Mouse (Mus musculus) forebrain, postnatal 0 days (tissue): Measurements from ENCODE around the gene Pcp4. TPM values are rescaled to one million over a fixed set of nuclear protein-coding genes. Genes with fewer than 3 reads are reported as not detected.

ENCODE experiments used
- ATAC-seq: fragments of 200-750 bp; cut with Nextera tagmentation; 2 replicates; pipeline ENCODE4 v1.8.0; 2017; ENCODE audit warnings: mild to moderate bottlenecking, moderate library complexity
- DNase-seq: peaks from one replicate; pipeline ENCODE4 v3.0.0-alpha.2; 2015
- H3K27ac ChIP-seq: fragments of 300-500 bp; sonication (generic); 2 replicates; pipeline ENCODE4 v1.5.1; 2014; ENCODE audit warnings: low read depth, mild to moderate bottlenecking, antibody characterized with exemption, low read length, moderate library complexity, mixed read lengths
- H3K27me3 ChIP-seq: fragments of 300-500 bp; sonication (generic); 2 replicates; pipeline ENCODE4 v1.6.1; 2014; ENCODE audit warnings: mild to moderate bottlenecking, low read length, mixed read lengths; ENCODE audit not compliant: insufficient read depth
- H3K36me3 ChIP-seq: fragments of 300-500 bp; sonication (generic); 2 replicates; pipeline ENCODE4 v1.6.1; 2014; ENCODE audit warnings: mild to moderate bottlenecking, moderate library complexity; ENCODE audit not compliant: insufficient read depth
- H3K4me1 ChIP-seq: fragments of 300-500 bp; sonication (generic); 2 replicates; pipeline ENCODE4 v1.6.1; 2014; ENCODE audit warnings: antibody characterized with exemption; ENCODE audit not compliant: insufficient read depth
- H3K4me2 ChIP-seq: fragments of 300-500 bp; sonication (generic); 2 replicates; pipeline ENCODE4 v1.6.1; 2014; ENCODE audit warnings: low read depth, mild to moderate bottlenecking, moderate library complexity
- H3K4me3 ChIP-seq: fragments of 300-500 bp; sonication (generic); 2 replicates; pipeline ENCODE4 v1.5.1; 2014; ENCODE audit warnings: low read depth, low read length, mixed read lengths
- H3K9ac ChIP-seq: fragments of 300-500 bp; sonication (generic); 2 replicates; pipeline ENCODE4 v1.6.1; 2014; ENCODE audit warnings: mild to moderate bottlenecking
- H3K9me3 ChIP-seq: fragments of 300-500 bp; sonication (generic); 2 replicates; pipeline ENCODE4 v1.6.1; 2016; ENCODE audit warnings: low read length
- CTCF ChIP-seq: sonication (generic); IDR thresholded peaks from 2 replicates; pipeline ENCODE4 v1.5.1; 2016; ENCODE audit warnings: antibody characterized with exemption, control low read depth, low read depth
- WGBS: fragments of 180-500 bp; shearing (Covaris S2); extraction: QIAGEN DNeasy Blood & Tissue Kit; methylation state at CpG from one replicate; pipeline ENCODE4 v1.1.7; 2014; 5-methylcytosine and 5-hydroxymethylcytosine counted together
- polyA plus RNA-seq: library from polyadenylated mRNA; unstranded; fragments of >200 nt; fragmentation: Nextera tagmentation; extraction: Ambion mirVana; gene quantifications from 2 replicates; pipeline ENCODE4 v1.2.1, GENCODE M21; 2015
- total RNA-seq: library from RNA; depleted of rRNA; stranded (reverse); fragments of >200 nt; gene quantifications from 2 replicates; pipeline ENCODE4 v1.2.3, GENCODE M21; 2014; rRNA removed

Gene Pcp4
- total and polyA plus RNA-seq, 2 experiments from 2014 or later, result 179 to 400 TPM

DNA sequence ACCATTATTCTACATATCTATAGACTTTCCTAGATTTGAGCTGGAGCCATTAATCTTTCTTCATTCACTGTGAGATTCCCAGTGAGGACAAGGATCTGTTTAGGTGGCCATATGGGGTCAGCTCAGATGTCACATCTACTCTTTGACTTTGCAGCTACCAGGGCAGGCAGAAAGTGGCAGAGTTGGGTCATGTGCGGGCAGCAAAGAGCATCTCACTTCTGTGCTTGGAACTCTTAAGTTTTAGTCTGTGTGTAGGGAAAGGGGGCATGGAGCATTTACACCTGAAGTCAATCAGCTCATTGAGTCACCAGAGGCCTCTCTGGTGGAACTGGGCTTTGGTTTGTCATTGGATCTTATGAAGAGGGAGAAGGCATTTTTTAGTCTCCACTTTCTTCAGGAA is 90.9 kb downstream of the Pcp4 start:
- no peak for TF ChIP-seq CTCF
- no peak overlapping the region for H3K27ac ChIP-seq
- no peaks in the 10 kb centered on the region for H3K36me3 ChIP-seq
- no peak overlapping the region for H3K4me2 ChIP-seq
- H3K4me1 ChIP-seq, result no peaks in the 10 kb centered on the region
- H3K4me3 ChIP-seq, result no peak overlapping the region
- ATAC-seq (no peak), DNase-seq (no peak)
- no peak overlapping the region for H3K9ac ChIP-seq
- no peaks in the 10 kb centered on the region for H3K9me3 ChIP-seq
- H3K27me3 ChIP-seq, result no peaks in the 10 kb centered on the region
- WGBS, result 97% methylated on average over 1 of the region's 1 CpGs

DNA sequence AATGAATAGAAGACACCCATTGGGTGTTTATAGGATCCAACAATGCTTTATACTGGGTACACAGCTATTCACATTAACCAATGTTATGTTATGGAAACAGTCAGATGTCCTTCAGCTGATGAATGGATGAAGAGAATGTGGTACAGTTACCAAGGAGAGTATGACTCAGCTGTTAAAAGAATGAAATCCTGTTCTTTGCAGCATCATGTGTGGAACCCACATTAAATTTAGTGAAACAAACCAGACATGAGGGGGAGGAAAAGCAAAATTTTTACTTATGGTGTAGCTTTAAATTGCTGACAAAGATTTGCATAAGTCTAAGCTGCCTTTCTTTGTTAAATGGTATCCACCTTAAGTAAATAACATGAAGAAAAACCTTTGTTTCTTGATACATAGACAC is 92.4 kb downstream of the Pcp4 start:
- ATAC-seq (no peak), DNase-seq (no peak)
- Histone ChIP-seq H3K4me3 (no peak overlapping the region), H3K27ac (no peak overlapping the region), H3K4me1 (0 out of 2 replicates have a peak, but pooled peaks cover 7% of the 10 kb centered on the region), H3K9me3 (no peaks in the 10 kb centered on the region), H3K27me3 (no peaks in the 10 kb centered on the region), H3K36me3 (no peaks in the 10 kb centered on the region), H3K9ac (no peak overlapping the region), H3K4me2 (no peak overlapping the region)
- TF ChIP-seq CTCF, result no peak

DNA sequence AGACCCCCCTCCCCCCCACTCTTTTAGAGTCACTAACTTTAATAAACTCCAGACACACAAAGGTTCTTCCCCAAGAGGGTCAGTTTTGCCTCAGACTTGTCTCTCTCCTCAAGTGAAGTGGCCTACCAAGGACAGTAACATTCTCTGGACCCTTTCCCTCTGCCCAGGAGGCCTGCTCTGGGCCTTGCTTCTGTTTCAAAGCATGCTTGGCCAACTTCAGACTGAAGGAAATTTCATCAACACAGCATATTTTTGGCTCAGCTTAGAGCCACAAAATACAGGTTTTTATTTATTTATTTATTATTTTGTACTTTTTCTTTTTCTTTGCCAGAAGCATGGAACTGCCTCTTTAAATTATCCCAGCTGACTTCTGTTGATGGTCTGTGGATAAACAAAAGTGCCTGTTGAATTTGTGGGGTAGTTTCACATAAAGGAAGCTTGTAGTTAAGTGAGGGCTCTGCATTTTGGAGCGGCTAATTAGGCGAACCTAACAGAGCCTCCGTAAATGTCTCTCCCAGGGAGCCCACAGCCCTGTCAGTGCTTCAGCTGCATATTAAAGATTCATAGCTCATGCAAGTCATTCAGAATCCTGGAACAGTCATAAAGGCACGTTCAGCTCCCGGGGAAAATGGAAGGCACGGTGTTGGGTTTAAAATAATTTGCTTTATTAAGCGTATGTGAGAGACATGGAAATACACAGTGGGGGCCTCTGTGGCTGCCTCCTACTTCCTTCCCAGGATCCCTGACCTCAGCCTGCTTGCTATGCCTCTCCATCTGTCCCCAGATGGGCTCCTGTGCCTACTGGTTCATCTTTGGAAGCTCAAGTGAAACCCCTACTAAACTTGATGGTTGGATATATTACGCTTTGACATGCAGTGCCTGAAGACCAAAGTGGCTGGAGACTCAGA is 96.2 kb downstream of the Pcp4 start:
- 22% methylated on average over 8 of the region's 8 CpGs for WGBS
- DNase-seq (peak; percentile 15), ATAC-seq (peak; percentile 42)
- no peaks in the 10 kb centered on the region for H3K9me3 ChIP-seq
- no peak overlapping the region for H3K4me3 ChIP-seq
- no peak for TF ChIP-seq CTCF
- H3K4me1 ChIP-seq, result 0 out of 2 replicates have a peak, but pooled peaks cover 7% of the 10 kb centered on the region
- H3K27me3 ChIP-seq, result no peaks in the 10 kb centered on the region
- no peak overlapping the region for H3K9ac ChIP-seq
- peak overlapping the region; percentile 40; the same call in 1 of the 2 replicates for H3K27ac ChIP-seq
- H3K36me3 ChIP-seq, result no peaks in the 10 kb centered on the region
- H3K4me2 ChIP-seq, result no peak overlapping the region

DNA sequence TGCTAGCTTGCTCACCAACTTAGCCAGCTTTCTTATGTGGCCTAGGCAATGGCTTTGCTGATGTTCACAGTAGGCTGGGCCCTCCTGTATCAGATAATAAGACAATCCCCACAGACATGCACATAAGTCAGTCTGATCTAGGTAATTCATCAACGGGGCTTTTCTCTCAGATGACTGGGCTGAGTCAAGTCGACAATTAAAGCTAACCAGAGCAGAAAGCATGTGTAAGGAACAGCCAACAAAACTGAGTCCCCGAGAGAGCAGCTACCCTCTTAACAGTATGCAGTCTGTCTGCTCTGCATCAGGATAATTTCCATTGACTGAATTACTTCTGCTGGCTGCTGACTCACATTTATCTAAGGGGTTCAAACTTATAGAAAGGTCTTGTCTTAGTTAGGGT is 100.0 kb downstream of the Pcp4 start:
- Histone ChIP-seq H3K36me3 (no peaks in the 10 kb centered on the region), H3K4me3 (no peak overlapping the region), H3K9me3 (no peaks in the 10 kb centered on the region), H3K9ac (no peak overlapping the region), H3K27ac (no peak overlapping the region), H3K4me1 (0 out of 2 replicates have a peak, but pooled peaks cover 7% of the 10 kb centered on the region), H3K27me3 (no peaks in the 10 kb centered on the region), H3K4me2 (no peak overlapping the region)
- DNase-seq, result no peak
- TF ChIP-seq CTCF, result no peak
- ATAC-seq, result no peak
- 63% methylated on average over 3 of the region's 3 CpGs for WGBS

Other genes starting within 250 kb of the Pcp4 start
- gene B3galt5, start 231.8 kb upstream of the Pcp4 start, total RNA-seq, result 4.1 and 5.5 TPM in 2 replicates
- gene B3galt5, start 231.8 kb upstream of the Pcp4 start, polyA plus RNA-seq, result 1.9 and 3.6 TPM in 2 replicates
- gene Itgb2l, start 24.0 kb upstream of the Pcp4 start, total RNA-seq, result 0.23 TPM in 1 of 2 replicates, not detected in the other
- gene Itgb2l, start 24.0 kb upstream of the Pcp4 start, polyA plus RNA-seq, result 0.08 and 0.16 TPM in 2 replicates